Mouse (Mus musculus) heart, embryonic 14.5 days (tissue): Measurements from ENCODE around the gene Cfdp1. TPM values are rescaled to one million over a fixed set of nuclear protein-coding genes. Genes with fewer than 3 reads are reported as not detected.

Experiments
- ATAC-seq: fragments of 200-750 bp; cut with Nextera tagmentation; 2 replicates; pipeline ENCODE4 v1.8.0; 2017; ENCODE audit warnings: low read depth, moderate TSS enrichment; ENCODE audit not compliant: insufficient number of reproducible peaks, insufficient read depth, low FRiP score
- H3K27ac ChIP-seq, 2 experiments: fragments of 200-500 bp in 1 of 2; fragments of 300-500 bp in 1 of 2; sonication (generic) in 1 of 2; replicated peaks in 1 of 2; 2 replicates each; pipeline ENCODE4 v1.5.1; 2012 to 2014; ENCODE audit warnings: low read depth in 2 of 2, low read length in 2 of 2, control low read depth in 1 of 2, mild to moderate bottlenecking in 1 of 2, mixed read lengths in 1 of 2; ENCODE audit not compliant: control insufficient read depth in 1 of 2, insufficient read depth in 1 of 2
- H3K27me3 ChIP-seq: fragments of 300-500 bp; sonication (generic); 2 replicates; pipeline ENCODE4 v1.6.1; 2014; ENCODE audit warnings: mild to moderate bottlenecking, low read length, control low read depth; ENCODE audit not compliant: control insufficient read depth, insufficient read depth
- H3K36me3 ChIP-seq: fragments of 300-500 bp; sonication (generic); 2 replicates; pipeline ENCODE4 v1.6.1; 2014; ENCODE audit warnings: mild to moderate bottlenecking, control low read depth, low read length, mixed read lengths; ENCODE audit not compliant: control insufficient read depth, insufficient read depth
- H3K4me1 ChIP-seq, 2 experiments: fragments of 200-500 bp in 1 of 2; fragments of 300-500 bp in 1 of 2; sonication (generic) in 1 of 2; 2 replicates each; pipeline ENCODE4 v1.6.1; 2012 to 2014; ENCODE audit warnings: low read length in 2 of 2, control low read depth in 1 of 2, mixed read lengths in 1 of 2; ENCODE audit not compliant: control insufficient read depth in 2 of 2, insufficient read depth in 2 of 2
- H3K4me2 ChIP-seq: fragments of 300-500 bp; sonication (generic); 2 replicates; pipeline ENCODE4 v1.6.1; 2014; ENCODE audit warnings: mild to moderate bottlenecking, low read length
- H3K4me3 ChIP-seq, 2 experiments: fragments of 200-500 bp in 1 of 2; fragments of 300-500 bp in 1 of 2; sonication (generic) in 1 of 2; 2 replicates each; pipeline ENCODE4 v1.5.1; 2012 to 2014; ENCODE audit warnings: low read length in 2 of 2, mild to moderate bottlenecking in 2 of 2, control low read depth in 1 of 2, low read depth in 1 of 2, moderate library complexity in 1 of 2; ENCODE audit not compliant: control insufficient read depth in 1 of 2, insufficient read depth in 1 of 2
- H3K9ac ChIP-seq: fragments of 300-500 bp; sonication (generic); 2 replicates; pipeline ENCODE4 v1.6.1; 2014; ENCODE audit warnings: mild to moderate bottlenecking, low read length
- H3K9me3 ChIP-seq: fragments of 300-500 bp; sonication (generic); 2 replicates; pipeline ENCODE4 v1.6.1; 2016; ENCODE audit warnings: low read length, control low read depth; ENCODE audit not compliant: control insufficient read depth
- WGBS: fragments of 180-500 bp; shearing (Covaris S2); extraction: QIAGEN DNeasy Blood & Tissue Kit; methylation state at CpG from one replicate; pipeline ENCODE4 v1.1.7; 2014; 5-methylcytosine and 5-hydroxymethylcytosine counted together
- polyA plus RNA-seq: library from polyadenylated mRNA; unstranded; fragments of >200 nt; fragmentation: Nextera tagmentation; extraction: Ambion mirVana; gene quantifications from 2 replicates; pipeline ENCODE4 v1.2.1, GENCODE M21; 2014

Cfdp1 gene
- polyA plus RNA-seq, 1 experiment from 2014 or later: 110 TPM

GRCm38 (mm10) chr8:111769764-111770428, 84.2 kb downstream of the Cfdp1 start:
- Histone ChIP-seq H3K27ac (peak overlapping the region; percentile 48 to 61), H3K4me2 (no peak overlapping the region), H3K4me1 (peaks cover 21 to 46% of the 10 kb centered on the region in 2 experiments), H3K36me3 (peaks cover 48% of the 10 kb centered on the region), H3K9ac (peak overlapping the region; percentile 44; the same call in 1 of the 2 replicates), H3K9me3 (no peaks in the 10 kb centered on the region), H3K27me3 (no peaks in the 10 kb centered on the region), H3K4me3 (no peak overlapping the region)
- ATAC-seq: no peak
- WGBS: 50% methylated on average over 12 of the region's 12 CpGs

DNA sequence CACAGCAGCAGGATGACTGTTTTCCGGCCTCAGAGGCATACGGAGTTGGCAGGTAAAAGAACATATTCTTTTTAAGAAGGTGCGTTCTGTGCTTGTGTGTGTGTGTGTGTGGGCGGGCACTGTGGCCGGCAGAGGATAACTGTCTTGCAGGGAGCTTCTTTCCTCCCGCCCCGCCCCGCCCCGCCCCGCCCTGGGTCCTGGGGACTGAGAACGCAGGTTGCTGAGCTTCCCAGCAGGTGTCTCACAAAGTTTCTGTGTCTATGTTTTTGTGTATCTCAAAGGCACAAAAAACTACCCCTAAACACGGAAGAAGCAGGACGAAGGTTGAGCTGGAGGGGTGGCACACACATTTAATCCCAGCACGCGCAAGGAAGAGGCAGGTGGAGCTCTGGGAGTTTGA, 84.8 kb downstream of the Cfdp1 start:
- Histone ChIP-seq H3K4me2 (no peak overlapping the region), H3K27ac (peak overlapping the region; percentile 48 to 61; a peak in 3 of 4 replicates), H3K9me3 (no peaks in the 10 kb centered on the region), H3K4me1 (peaks cover 17 to 41% of the 10 kb centered on the region in 2 experiments), H3K27me3 (no peaks in the 10 kb centered on the region), H3K36me3 (peaks cover 45% of the 10 kb centered on the region), H3K4me3 (no peak overlapping the region), H3K9ac (peak overlapping the region; percentile 44; the same call in 1 of the 2 replicates)
- no peak for ATAC-seq
- WGBS: 80% methylated on average over 15 of the region's 15 CpGs

DNA sequence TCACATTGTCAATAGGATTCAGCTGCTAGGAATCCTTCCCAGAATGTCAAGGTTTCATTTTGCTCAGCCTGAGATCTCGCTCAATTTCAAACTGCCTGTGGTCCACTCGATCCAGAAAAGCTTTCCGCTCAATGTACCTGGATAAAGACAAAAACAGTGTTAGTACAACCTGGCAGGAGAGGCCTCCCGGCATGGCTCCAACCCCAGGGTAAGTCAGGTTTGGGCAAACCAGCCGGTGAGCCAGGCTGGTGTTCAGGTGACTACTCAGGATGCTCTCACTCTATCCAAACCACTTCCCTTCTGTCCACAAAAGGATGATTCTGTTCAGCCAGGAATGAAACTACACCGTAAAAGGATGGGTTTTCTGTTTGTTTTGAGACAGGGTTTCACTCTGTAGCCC, 85.4 kb downstream of the Cfdp1 start:
- no peak for ATAC-seq
- Histone ChIP-seq H3K9ac (no peak overlapping the region), H3K4me3 (no peak overlapping the region), H3K27me3 (no peaks in the 10 kb centered on the region), H3K4me2 (no peak overlapping the region), H3K9me3 (no peaks in the 10 kb centered on the region), H3K4me1 (peaks cover 16 to 34% of the 10 kb centered on the region in 2 experiments), H3K36me3 (peaks cover 45% of the 10 kb centered on the region), H3K27ac (no peak overlapping the region)
- 86% methylated on average over 6 of the region's 6 CpGs for WGBS

- H3K27me3 ChIP-seq: no peaks in the 10 kb centered on the region
- 84% methylated on average over 4 of the region's 4 CpGs for WGBS
- H3K4me2 ChIP-seq: no peak overlapping the region
- H3K9me3 ChIP-seq: no peaks in the 10 kb centered on the region
- peaks cover 42% of the 10 kb centered on the region for H3K36me3 ChIP-seq
- peaks cover 7 to 10% of the 10 kb centered on the region in 2 experiments for H3K4me1 ChIP-seq
- H3K9ac ChIP-seq: no peak overlapping the region
- no peak overlapping the region for H3K4me3 ChIP-seq
- no peak for ATAC-seq
- no peak overlapping the region for H3K27ac ChIP-seq
Measured at GRCm38 (mm10) chr8:111765616-111766015, 88.5 kb downstream of the Cfdp1 start.

GRCm38 (mm10) chr8:111765096-111765495, 89.0 kb downstream of the Cfdp1 start:
- H3K9me3 ChIP-seq: no peaks in the 10 kb centered on the region
- ATAC-seq: no peak
- no peak overlapping the region for H3K4me3 ChIP-seq
- peaks cover 42% of the 10 kb centered on the region for H3K36me3 ChIP-seq
- H3K27me3 ChIP-seq: no peaks in the 10 kb centered on the region
- 92% methylated on average over 9 of the region's 9 CpGs for WGBS
- no peak overlapping the region for H3K4me2 ChIP-seq
- H3K4me1 ChIP-seq: peaks cover 6% of the 10 kb centered on the region in 2 experiments
- H3K27ac ChIP-seq: no peak overlapping the region
- H3K9ac ChIP-seq: no peak overlapping the region

DNA sequence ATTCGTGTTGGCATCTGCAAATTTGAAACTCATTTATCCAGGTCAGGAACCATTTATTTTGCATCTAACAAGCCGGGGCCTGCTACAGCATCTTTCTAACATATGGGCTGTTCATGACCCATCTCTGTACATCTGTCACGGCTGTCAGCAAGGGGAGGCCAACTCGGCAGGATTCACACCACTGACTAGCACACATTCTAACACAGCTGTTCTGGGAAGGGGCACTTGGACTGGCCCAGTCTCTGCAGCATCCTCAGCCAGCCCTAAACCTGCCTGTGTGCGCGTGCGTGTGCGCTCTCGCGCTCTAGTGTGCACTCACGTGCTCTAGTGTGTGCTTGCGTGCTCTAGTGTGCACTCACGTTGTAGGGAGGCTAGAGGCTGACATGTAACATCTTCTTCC, 93.4 kb downstream of the Cfdp1 start:
- no peaks in the 10 kb centered on the region for H3K4me1 ChIP-seq
- H3K9ac ChIP-seq: no peak overlapping the region
- H3K36me3 ChIP-seq: peaks cover 9% of the 10 kb centered on the region
- 91% methylated on average over 13 of the region's 13 CpGs for WGBS
- no peak for ATAC-seq
- H3K4me3 ChIP-seq: no peak overlapping the region
- H3K27me3 ChIP-seq: no peaks in the 10 kb centered on the region
- no peak overlapping the region for H3K27ac ChIP-seq
- H3K4me2 ChIP-seq: no peak overlapping the region
- no peaks in the 10 kb centered on the region for H3K9me3 ChIP-seq

DNA sequence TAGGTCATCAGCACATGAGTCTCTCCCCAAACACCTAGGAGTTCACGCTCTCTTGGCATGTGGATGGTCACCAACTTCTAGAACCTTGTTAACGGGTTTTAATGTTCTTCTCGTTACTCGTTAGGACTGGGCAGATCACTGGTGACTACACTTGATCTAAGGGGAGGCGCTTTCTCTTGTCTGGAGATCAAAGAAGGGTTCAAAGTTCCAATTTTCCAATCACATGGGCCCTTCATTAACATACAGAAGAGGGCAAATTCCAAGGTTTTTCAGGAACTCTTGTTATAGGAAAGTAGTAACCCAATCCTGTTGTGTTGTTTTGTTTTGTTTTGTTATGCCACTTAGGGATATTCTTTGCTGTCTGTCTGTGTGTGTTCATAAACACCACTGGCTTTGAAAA, 95.3 kb downstream of the Cfdp1 start:
- H3K4me3 ChIP-seq: no peak overlapping the region
- no peaks in the 10 kb centered on the region for H3K9me3 ChIP-seq
- no peaks in the 10 kb centered on the region for H3K27me3 ChIP-seq
- H3K9ac ChIP-seq: no peak overlapping the region
- ATAC-seq: no peak
- no peak overlapping the region for H3K27ac ChIP-seq
- peaks cover 6 to 7% of the 10 kb centered on the region in 2 experiments for H3K4me1 ChIP-seq
- 88% methylated on average over 5 of the region's 5 CpGs for WGBS
- H3K4me2 ChIP-seq: no peak overlapping the region
- H3K36me3 ChIP-seq: no peaks in the 10 kb centered on the region

DNA sequence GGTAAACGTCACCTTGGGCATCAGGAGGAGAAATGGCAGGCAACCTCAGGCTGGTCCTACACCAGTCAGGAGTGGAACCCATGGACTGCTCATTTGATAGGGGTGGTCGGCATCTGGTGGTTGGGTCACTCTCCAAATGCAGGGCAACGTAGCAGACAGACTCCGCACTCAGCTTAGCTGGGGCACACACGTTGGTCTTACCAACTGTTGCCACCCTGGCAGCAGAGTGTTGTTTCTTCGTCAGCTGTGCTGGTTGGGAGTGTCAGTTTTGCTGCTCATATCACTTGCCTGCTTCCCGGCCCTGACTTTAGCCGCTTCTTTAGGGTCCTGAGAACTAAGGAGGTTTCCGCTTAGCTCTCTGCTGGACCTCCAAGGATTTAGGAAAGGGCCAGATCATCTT, 96.5 kb downstream of the Cfdp1 start:
- H3K4me2 ChIP-seq: no peak overlapping the region
- no peak overlapping the region for H3K9ac ChIP-seq
- no peak overlapping the region for H3K4me3 ChIP-seq
- ATAC-seq: no peak
- peaks cover 10% of the 10 kb centered on the region in 2 experiments for H3K4me1 ChIP-seq
- H3K27me3 ChIP-seq: no peaks in the 10 kb centered on the region
- H3K36me3 ChIP-seq: no peaks in the 10 kb centered on the region
- WGBS: 85% methylated on average over 9 of the region's 9 CpGs
- H3K27ac ChIP-seq: no peak overlapping the region
- H3K9me3 ChIP-seq: no peaks in the 10 kb centered on the region
